Mouse (Mus musculus): Measurements from ENCODE around the gene C2cd5.

Gene C2cd5

DNA sequence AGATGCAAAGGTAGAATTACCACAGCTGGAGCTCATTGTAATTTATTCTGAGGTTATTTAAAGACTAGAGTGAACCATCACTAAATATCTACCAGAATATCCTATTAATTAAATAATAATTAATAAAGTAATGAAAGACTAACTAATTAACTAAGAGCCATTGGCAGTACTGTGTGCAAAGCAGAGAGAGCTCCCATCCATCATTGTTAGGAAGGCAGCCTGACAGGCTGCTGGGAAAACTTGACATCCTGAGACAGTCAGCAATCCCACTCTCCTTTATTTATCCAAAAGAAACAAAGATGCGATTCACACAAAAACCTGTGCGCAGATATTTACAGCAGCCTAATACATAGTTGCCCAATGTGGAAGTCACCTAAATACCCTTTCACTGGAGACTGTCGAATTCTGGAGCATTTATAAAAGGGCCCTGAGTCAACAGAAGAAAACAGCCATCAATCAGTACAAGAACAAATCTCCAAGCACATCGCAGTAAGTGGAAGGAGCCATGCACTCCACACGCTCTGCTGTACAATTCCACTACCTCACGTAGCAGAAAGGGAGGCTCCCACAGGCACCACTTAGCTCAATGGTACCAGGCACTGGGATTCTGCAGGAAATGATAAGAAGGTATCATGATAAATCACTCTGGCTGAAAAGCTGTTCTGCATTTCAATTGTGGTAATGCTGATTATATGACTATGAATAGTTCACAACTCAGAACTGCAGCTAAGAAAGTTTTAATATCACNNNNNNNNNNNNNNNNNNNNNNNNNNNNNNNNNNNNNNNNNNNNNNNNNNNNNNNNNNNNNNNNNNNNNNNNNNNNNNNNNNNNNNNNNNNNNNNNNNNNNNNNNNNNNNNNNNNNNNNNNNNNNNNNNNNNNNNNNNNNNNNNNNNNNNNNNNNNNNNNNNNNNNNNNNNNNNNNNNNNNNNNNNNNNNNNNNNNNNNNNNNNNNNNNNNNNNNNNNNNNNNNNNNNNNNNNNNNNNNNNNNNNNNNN lies 120.0 kb downstream of the C2cd5 start:
- no peak for DNase-seq (ENCODE audit: low spot score)

DNA sequence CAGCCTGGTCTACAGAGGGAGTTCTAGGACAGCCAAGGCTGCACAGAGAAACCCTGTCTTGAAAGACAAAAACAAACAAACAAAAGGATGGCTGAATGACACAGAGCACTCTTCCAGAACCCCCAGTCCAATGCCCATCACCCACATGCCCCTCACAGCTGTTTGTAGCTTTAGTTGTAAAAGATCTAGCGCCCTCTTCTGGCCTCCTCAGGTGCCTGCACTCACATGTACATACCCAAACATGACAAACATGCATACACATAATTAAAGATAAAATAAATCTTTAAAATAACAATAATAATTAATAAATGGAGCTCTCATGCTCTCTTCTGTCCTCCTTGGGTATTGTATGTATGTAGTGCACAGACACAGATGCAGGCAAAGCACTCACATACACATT lies 122.7 kb downstream of the C2cd5 start:
- no peak for DNase-seq (ENCODE audit: low spot score)

DNA sequence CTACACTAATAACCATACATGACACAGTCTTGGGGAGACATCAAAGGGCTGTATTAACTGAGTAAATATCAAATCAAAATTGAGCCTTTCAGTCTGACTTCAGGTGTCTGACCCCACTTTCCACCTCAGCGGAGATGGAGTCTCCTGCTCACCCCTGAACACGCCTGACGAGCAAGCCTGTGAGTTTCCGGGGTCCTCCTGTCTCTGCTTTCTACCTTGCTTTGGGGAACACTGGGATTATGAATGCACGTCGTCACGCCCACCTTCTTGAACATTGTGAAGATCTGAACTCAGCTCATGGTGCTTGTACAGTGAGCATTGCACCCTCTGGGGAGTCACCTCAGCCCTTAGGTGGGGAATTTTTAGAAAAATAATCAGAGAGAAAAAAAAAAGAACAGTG lies 126.7 kb downstream of the C2cd5 start:
- no peak for DNase-seq (ENCODE audit: low spot score)

- DNase-seq (ENCODE audit: low spot score), result no peak
Observed at GRCm38 (mm10) chr6:142972205-142972604, 127.7 kb downstream of the C2cd5 start.

DNA sequence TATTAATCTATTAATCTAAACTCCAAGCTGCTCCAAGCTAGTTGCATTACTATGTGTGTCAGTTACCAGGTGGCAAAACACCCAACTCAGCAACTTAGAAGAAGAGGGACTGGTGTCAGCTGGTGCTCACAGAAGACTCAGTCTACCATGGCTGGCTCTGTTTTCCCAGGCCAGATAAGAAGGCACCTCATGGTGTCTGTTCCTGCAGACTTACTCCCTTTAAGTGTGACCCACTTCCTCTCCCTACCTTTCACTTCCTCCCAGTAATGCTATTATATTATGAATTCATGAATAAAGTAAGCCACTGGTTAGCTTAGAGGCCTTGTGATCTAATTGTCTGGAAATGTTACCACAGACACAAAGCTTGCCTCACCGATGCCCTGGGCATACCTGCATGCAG lies 132.5 kb downstream of the C2cd5 start:
- DNase-seq (ENCODE audit: low spot score), result no peak

DNA sequence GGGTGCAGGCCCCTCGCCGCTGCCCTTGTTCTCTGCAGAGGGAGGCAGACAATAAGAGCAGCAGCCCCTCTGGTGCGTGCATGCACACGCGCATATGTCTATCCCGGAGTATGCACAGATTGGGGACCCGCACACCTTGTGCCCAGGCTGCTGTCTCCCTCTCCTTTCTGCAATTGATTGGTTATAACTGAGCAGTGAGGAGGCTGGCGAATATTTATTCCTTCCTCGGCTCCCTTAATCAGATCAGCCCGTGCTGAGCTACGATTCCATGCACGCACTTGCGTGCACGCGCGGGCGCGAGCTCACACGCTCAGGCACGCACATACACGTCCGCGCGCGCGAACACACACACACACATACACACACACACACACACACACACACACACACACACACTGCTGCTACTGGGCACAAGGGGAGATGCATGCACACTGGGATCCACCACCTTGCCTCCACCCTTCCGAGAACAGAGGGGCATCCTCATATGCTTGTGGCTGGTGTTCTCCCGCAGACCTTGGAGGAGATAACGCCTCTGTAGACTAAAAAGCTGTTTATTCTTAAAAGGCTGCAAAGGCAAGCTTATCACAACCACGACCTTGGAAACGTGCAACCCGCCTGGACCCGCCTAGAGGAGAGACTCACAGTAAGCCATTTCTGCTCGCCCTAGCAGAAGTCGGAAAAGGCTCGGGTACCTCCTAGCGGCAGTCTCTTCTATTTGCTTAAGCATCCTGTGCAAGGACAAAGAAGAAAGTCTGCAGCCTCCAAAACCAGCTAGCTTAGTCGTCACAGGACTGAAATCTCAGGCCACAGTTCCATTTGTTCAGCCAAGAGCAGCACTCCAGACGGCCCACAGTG lies 135.2 kb downstream of the C2cd5 start:
- peak; percentile 29 for DNase-seq (ENCODE audit: low spot score)

DNA sequence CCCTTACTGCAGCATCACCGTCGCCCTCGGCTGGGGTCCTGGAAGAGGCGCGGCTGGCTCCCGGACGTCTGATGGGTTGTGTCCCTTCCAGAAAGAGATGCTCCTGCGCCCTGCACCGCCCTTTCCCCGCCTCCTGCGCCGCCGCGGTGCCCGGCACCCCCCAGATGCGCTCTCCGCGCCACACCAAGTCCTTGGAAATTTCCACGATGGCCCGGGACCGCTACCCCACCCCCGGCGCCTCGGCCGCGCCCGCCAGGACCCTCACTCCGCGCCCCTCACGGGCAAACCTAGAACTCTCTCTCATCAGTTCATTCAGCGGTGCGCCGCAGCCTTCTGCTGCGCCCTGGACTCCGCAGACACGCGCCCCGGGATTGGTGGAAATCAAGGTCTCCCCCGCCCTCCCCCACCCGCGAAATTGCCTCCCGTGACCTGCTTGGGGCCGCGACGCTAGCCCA lies 135.8 kb downstream of the C2cd5 start, which contains the start of gene St8sia1:
St8sia1 (minus strand) TSS at position 377 of the 455 bp plus-strand sequence.
- no peak for DNase-seq (ENCODE audit: low spot score)

GRCm38 (mm10) chr6:142963480-142964075 lies 136.4 kb downstream of the C2cd5 start:
- no peak for DNase-seq (ENCODE audit: low spot score)

DNA sequence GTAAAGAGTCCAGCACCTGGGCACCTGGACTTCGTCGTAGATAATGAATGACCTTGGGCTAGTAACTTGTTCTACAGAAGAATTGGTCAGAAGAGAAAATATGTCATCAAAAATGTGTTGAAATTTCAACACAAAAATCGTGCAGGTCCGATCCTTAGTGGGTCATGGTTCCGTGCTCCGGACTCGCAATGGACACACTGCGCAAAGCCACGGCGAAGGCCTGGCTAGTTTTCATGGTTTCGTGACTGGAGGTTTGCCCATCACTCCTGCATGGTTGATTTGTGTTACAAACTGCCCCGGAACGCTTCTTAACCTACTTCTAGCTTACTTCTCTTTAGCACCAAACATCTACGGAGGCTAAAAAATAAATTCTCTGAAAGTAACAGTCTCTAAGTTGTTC lies 137.1 kb downstream of the C2cd5 start:
- DNase-seq (ENCODE audit: low spot score), result no peak

GRCm38 (mm10) chr6:142962476-142962875 lies 137.5 kb downstream of the C2cd5 start:
- DNase-seq (ENCODE audit: low spot score), result no peak

DNA sequence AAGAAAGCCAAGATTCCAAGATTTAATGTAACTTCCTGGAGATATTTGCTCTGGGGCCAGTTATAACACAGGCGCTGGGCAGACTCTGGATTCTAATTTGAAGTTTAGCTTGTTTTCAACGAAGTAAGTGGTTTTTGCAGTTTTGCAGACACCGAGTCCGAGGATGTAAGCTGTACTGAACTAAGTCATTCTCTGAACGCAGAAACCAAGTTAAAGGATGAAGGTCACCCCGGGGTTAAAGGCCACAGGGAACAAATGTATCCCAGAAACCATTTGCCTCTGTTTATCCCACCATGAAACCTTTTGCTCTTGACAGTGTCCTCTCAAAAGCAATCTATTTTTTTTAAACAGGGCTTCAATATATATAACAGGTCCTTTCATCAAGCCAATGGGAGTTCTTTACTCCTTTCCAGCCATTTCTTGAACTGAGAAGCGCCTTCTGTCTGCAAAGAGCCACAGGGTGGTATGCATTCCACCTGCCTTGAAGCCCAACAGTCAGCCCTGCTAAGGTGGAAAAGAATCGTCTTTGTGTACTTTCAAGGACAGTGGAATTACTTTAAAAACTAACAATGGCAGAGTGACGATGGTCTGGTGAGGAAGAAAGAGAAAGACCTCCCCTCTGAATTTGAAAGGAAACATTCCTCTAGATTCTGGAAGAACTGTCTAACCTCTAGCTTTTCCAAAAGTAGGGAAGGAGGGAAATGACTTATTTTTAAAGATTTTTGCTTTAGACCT lies 138.1 kb downstream of the C2cd5 start:
- no peak for DNase-seq (ENCODE audit: low spot score)
